Mouse (Mus musculus) MEL (cell line): ENCODE measurements at regions not wholly inside any gene's neighbourhood (a gene's known extent, or its start where the extent isn't known, plus 50 kb on each side); places are given as distances from the start of the nearest gene placed in this dataset.

Experiments
- DNase-seq: peaks from one replicate; pipeline ENCODE4 v3.0.0; 2011; ENCODE audit warnings: low read depth, low spot score
- H3K27ac ChIP-seq: 2 replicates; pipeline ENCODE4 v1.5.1; 2012; ENCODE audit warnings: low read depth, mild to moderate bottlenecking, control low read depth, low read length, moderate library complexity; ENCODE audit not compliant: control insufficient read depth
- H3K27me3 ChIP-seq, 2 experiments: fragments of 150-350 bp in 1 of 2; sonication (generic) in 1 of 2; 2 replicates each; pipeline ENCODE4 v1.6.1; 2012; ENCODE audit warnings: low read length in 2 of 2, mild to moderate bottlenecking in 2 of 2, improper control_type of control experiment in 1 of 2, moderate library complexity in 1 of 2; ENCODE audit not compliant: insufficient read depth in 2 of 2, control insufficient read depth in 1 of 2
- H3K36me3 ChIP-seq, 2 experiments: 2 replicates each; pipeline ENCODE4 v1.6.1; 2012 to 2014; ENCODE audit warnings: low read length in 2 of 2, improper control_type of control experiment in 1 of 2, inconsistent platforms in 1 of 2, mild to moderate bottlenecking in 1 of 2; ENCODE audit not compliant: insufficient read depth in 2 of 2, control insufficient read depth in 1 of 2
- H3K4me1 ChIP-seq, 2 experiments: fragments of 150-350 bp in 1 of 2; sonication (generic) in 1 of 2; 2 replicates each; pipeline ENCODE4 v1.6.1; 2012; ENCODE audit warnings: low read length in 2 of 2, improper control_type of control experiment in 1 of 2, mild to moderate bottlenecking in 1 of 2; ENCODE audit not compliant: insufficient read depth in 2 of 2, control insufficient read depth in 1 of 2
- H3K4me3 ChIP-seq, 2 experiments: fragments of 150-350 bp in 1 of 2; sonication (generic) in 1 of 2; 2 replicates each; pipeline ENCODE4 v1.5.1; 2012; ENCODE audit warnings: low read depth in 2 of 2, low read length in 2 of 2, mild to moderate bottlenecking in 2 of 2, moderate library complexity in 2 of 2, control low read depth in 1 of 2, improper control_type of control experiment in 1 of 2; ENCODE audit not compliant: control insufficient read depth in 1 of 2, insufficient read depth in 1 of 2
- H3K79me2 ChIP-seq: 2 replicates; pipeline ENCODE4 v1.6.1; 2012; ENCODE audit warnings: mild to moderate bottlenecking, low read length, moderate library complexity; ENCODE audit not compliant: control insufficient read depth, poor library complexity, insufficient read depth
- H3K9ac ChIP-seq: 2 replicates; pipeline ENCODE4 v1.6.1; 2012; ENCODE audit warnings: low read depth, mild to moderate bottlenecking, control low read depth, low read length, moderate library complexity; ENCODE audit not compliant: control insufficient read depth, poor library complexity, severe bottlenecking
- H3K9me3 ChIP-seq: fragments of 150-350 bp; sonication (generic); replicated peaks from 2 replicates; pipeline ENCODE4 v1.6.1; 2012; ENCODE audit warnings: mild to moderate bottlenecking, low read length, improper control_type of control experiment, moderate library complexity; ENCODE audit not compliant: insufficient read depth
- CHD1 ChIP-seq: IDR thresholded peaks from 2 replicates; pipeline ENCODE4 v1.6.1; 2012; ENCODE audit warnings: low read depth, mild to moderate bottlenecking, inconsistent platforms, low read length, improper control_type of control experiment
- CHD2 ChIP-seq: IDR thresholded peaks from 2 replicates; pipeline ENCODE4 v1.6.1; 2011; ENCODE audit warnings: low read length, improper control_type of control experiment
- CTCF ChIP-seq, 3 experiments: IDR thresholded peaks in 2 of 3; conservative IDR thresholded peaks in 1 of 3; 2 replicates each; pipeline ENCODE4 v1.5.1; 2011 to 2012; ENCODE audit warnings: low read length in 3 of 3, low read depth in 2 of 3, mild to moderate bottlenecking in 2 of 3, improper control_type of control experiment in 1 of 3, inconsistent platforms in 1 of 3, mixed read lengths in 1 of 3, moderate library complexity in 1 of 3; ENCODE audit not compliant: control insufficient read depth in 1 of 3, insufficient read depth in 1 of 3, poor library complexity in 1 of 3, severe bottlenecking in 1 of 3
- E2F4 ChIP-seq: IDR thresholded peaks from 2 replicates; pipeline ENCODE4 v1.6.1; 2011; ENCODE audit warnings: low read depth, low read length, improper control_type of control experiment, borderline replicate concordance
- EP300 ChIP-seq, 2 experiments: IDR thresholded peaks; 2 replicates each; pipeline ENCODE4 v1.6.1; 2011; ENCODE audit warnings: improper control_type of control experiment in 2 of 2, low read length in 2 of 2, low read depth in 1 of 2, mild to moderate bottlenecking in 1 of 2
- ETS1 ChIP-seq: IDR thresholded peaks from 2 replicates; pipeline ENCODE4 v1.6.1; 2012; ENCODE audit warnings: low read depth, mild to moderate bottlenecking, inconsistent platforms, low read length, improper control_type of control experiment, moderate library complexity
- GABPA ChIP-seq: IDR thresholded peaks from 2 replicates; pipeline ENCODE4 v1.6.1; 2012; ENCODE audit warnings: low read depth, mild to moderate bottlenecking, inconsistent platforms, low read length, improper control_type of control experiment, moderate library complexity
- GATA1 ChIP-seq: IDR thresholded peaks from 2 replicates; pipeline ENCODE4 v1.6.1; 2011; ENCODE audit warnings: low read depth, low read length, improper control_type of control experiment
- HCFC1 ChIP-seq: IDR thresholded peaks from 2 replicates; pipeline ENCODE4 v1.6.1; 2012; ENCODE audit warnings: low read depth, mild to moderate bottlenecking, inconsistent platforms, low read length, improper control_type of control experiment, moderate library complexity
- JUND ChIP-seq: IDR thresholded peaks from 2 replicates; pipeline ENCODE4 v1.6.1; 2011; ENCODE audit warnings: low read depth, mild to moderate bottlenecking, improper control_type of control experiment, low read length
- KAT2A ChIP-seq: conservative IDR thresholded peaks from 2 replicates; pipeline ENCODE4 v1.6.1; 2012; ENCODE audit warnings: low read depth, low read length, improper control_type of control experiment, inconsistent platforms
- MAFK ChIP-seq: IDR thresholded peaks from 2 replicates; pipeline ENCODE4 v1.6.1; 2011; ENCODE audit warnings: low read depth, mild to moderate bottlenecking, low read length, improper control_type of control experiment, borderline replicate concordance
- MAX ChIP-seq: IDR thresholded peaks from 2 replicates; pipeline ENCODE4 v1.6.1; 2011; ENCODE audit warnings: low read length, improper control_type of control experiment
- MAZ ChIP-seq: IDR thresholded peaks from 2 replicates; pipeline ENCODE4 v1.6.1; 2012; ENCODE audit warnings: low read depth, mild to moderate bottlenecking, inconsistent platforms, low read length, improper control_type of control experiment
- MEF2A ChIP-seq: IDR thresholded peaks from 2 replicates; pipeline ENCODE4 v1.6.1; 2014; ENCODE audit warnings: low read depth, mild to moderate bottlenecking, inconsistent platforms, low read length, improper control_type of control experiment; ENCODE audit not compliant: poor library complexity, insufficient replicate concordance, severe bottlenecking; ENCODE audit errors: extremely low read depth
- MXI1 ChIP-seq: IDR thresholded peaks from 2 replicates; pipeline ENCODE4 v1.6.1; 2011; ENCODE audit warnings: mild to moderate bottlenecking, low read depth, low read length, improper control_type of control experiment
- MYB ChIP-seq: IDR thresholded peaks from 2 replicates; pipeline ENCODE4 v1.6.1; 2011; ENCODE audit warnings: mild to moderate bottlenecking, low read depth, low read length, improper control_type of control experiment
- MYC ChIP-seq: IDR thresholded peaks from 2 replicates; pipeline ENCODE4 v1.6.1; 2011; ENCODE audit warnings: low read depth, mild to moderate bottlenecking, low read length, improper control_type of control experiment, moderate library complexity
- NELFE ChIP-seq: IDR thresholded peaks from 2 replicates; pipeline ENCODE4 v1.6.1; 2011; ENCODE audit warnings: low read depth, low read length, improper control_type of control experiment
- POLR2A ChIP-seq, 2 experiments: IDR thresholded peaks; 2 replicates each; pipeline ENCODE4 v1.6.1; 2011 to 2012; ENCODE audit warnings: low read length in 2 of 2, mild to moderate bottlenecking in 2 of 2, control low read depth in 1 of 2, improper control_type of control experiment in 1 of 2, low read depth in 1 of 2, moderate library complexity in 1 of 2; ENCODE audit not compliant: control insufficient read depth in 1 of 2, insufficient read depth in 1 of 2, poor library complexity in 1 of 2
- POLR2AphosphoS2 ChIP-seq: IDR thresholded peaks from 2 replicates; pipeline ENCODE4 v1.6.1; 2011; ENCODE audit warnings: low read length, improper control_type of control experiment
- POLR2AphosphoS5 ChIP-seq: IDR thresholded peaks from 2 replicates; pipeline ENCODE4 v1.6.1; 2012; ENCODE audit warnings: low read depth, borderline replicate concordance, mild to moderate bottlenecking, inconsistent platforms, low read length, moderate library complexity, mixed read lengths
- RAD21 ChIP-seq: IDR thresholded peaks from 2 replicates; pipeline ENCODE4 v1.6.1; 2011; ENCODE audit warnings: mild to moderate bottlenecking, low read depth, low read length, improper control_type of control experiment
- SIN3A ChIP-seq: IDR thresholded peaks from 2 replicates; pipeline ENCODE4 v1.6.1; 2012; ENCODE audit warnings: low read length, improper control_type of control experiment, inconsistent platforms
- TAL1 ChIP-seq: IDR thresholded peaks from 2 replicates; pipeline ENCODE4 v1.6.1; 2012; ENCODE audit warnings: mild to moderate bottlenecking, inconsistent platforms, low read length, moderate library complexity, mixed read lengths
- TBP ChIP-seq: IDR thresholded peaks from 2 replicates; pipeline ENCODE4 v1.8.0; 2011; ENCODE audit warnings: low read depth, low read length, improper control_type of control experiment
- TCF12 ChIP-seq: IDR thresholded peaks from 2 replicates; pipeline ENCODE4 v1.6.1; 2014; ENCODE audit warnings: low read depth, mild to moderate bottlenecking, inconsistent platforms, low read length, improper control_type of control experiment, moderate library complexity
- USF1 ChIP-seq: IDR thresholded peaks from 2 replicates; pipeline ENCODE4 v1.6.1; 2014; ENCODE audit warnings: low read depth, mild to moderate bottlenecking, inconsistent platforms, low read length, improper control_type of control experiment, moderate library complexity
- USF2 ChIP-seq, 2 experiments: IDR thresholded peaks; 2 replicates each; pipeline ENCODE4 v1.6.1; 2011 to 2012; ENCODE audit warnings: improper control_type of control experiment in 2 of 2, low read length in 2 of 2, borderline replicate concordance in 1 of 2, inconsistent platforms in 1 of 2, low read depth in 1 of 2, mild to moderate bottlenecking in 1 of 2; ENCODE audit not compliant: insufficient read depth in 1 of 2
- ZC3H11A ChIP-seq: IDR thresholded peaks from 2 replicates; pipeline ENCODE4 v1.6.1; 2012; ENCODE audit warnings: low read depth, mild to moderate bottlenecking, inconsistent platforms, low read length, improper control_type of control experiment
- ZKSCAN1 ChIP-seq: IDR thresholded peaks from 2 replicates; pipeline ENCODE4 v1.6.1; 2012; ENCODE audit warnings: low read depth, mild to moderate bottlenecking, inconsistent platforms, low read length, improper control_type of control experiment, moderate library complexity
- ZNF384 ChIP-seq: IDR thresholded peaks from 2 replicates; pipeline ENCODE4 v1.6.1; 2012; ENCODE audit warnings: low read depth, mild to moderate bottlenecking, inconsistent platforms, low read length, improper control_type of control experiment

GRCm38 (mm10) chr3:148496672-148497071, 493.7 kb downstream of the Adgrl2 start:
- Histone ChIP-seq H3K36me3 (peaks cover 0 to 13% of the 10 kb centered on the region in 2 experiments; a peak in 2 of 4 replicates), H3K27ac (no peak overlapping the region), H3K9ac (no peak overlapping the region), H3K9me3 (no peaks in the 10 kb centered on the region), H3K4me3 (no peak overlapping the region), H3K79me2 (no peaks in the 10 kb centered on the region), H3K27me3 (no peaks in the 10 kb centered on the region), H3K4me1 (peaks cover 0 to 12% of the 10 kb centered on the region in 2 experiments; a peak in 2 of 4 replicates)
- DNase-seq: no peak
- TF ChIP-seq POLR2AphosphoS5: no peak
- no peak for TF ChIP-seq POLR2AphosphoS2
- TF ChIP-seq EP300 (IDR thresholded peaks at IDR 0.05; ENCODE audit: low read depth in 1 of 2, low read length in 2 of 2): no peak

- H3K36me3 ChIP-seq: peaks cover 0 to 21% of the 10 kb centered on the region in 2 experiments; a peak in 2 of 4 replicates
- peaks cover 0 to 21% of the 10 kb centered on the region in 2 experiments; a peak in 2 of 4 replicates for H3K4me1 ChIP-seq
- no peaks in the 10 kb centered on the region for H3K79me2 ChIP-seq
- H3K27ac ChIP-seq: peak overlapping the region; percentile 76
- H3K9me3 ChIP-seq: no peaks in the 10 kb centered on the region
- peak; percentile 86 for DNase-seq
- peak overlapping the region in 1 of 2 experiments; percentile 35; a peak in 2 of 4 replicates for H3K4me3 ChIP-seq
- H3K9ac ChIP-seq: peak overlapping the region; percentile 10
- H3K27me3 ChIP-seq: no peaks in the 10 kb centered on the region
- TF ChIP-seq USF2 (IDR thresholded peaks at IDR 0.05; ENCODE audit: borderline replicate concordance in 1 of 2, insufficient read depth in 1 of 2, low read depth in 1 of 2, low read length in 2 of 2) (no peak), TAL1 (peak; percentile 84), USF1 (no peak), ZC3H11A (no peak), MAFK (no peak), MYB (peak; percentile 74), ETS1 (peak; percentile 99), CTCF (IDR thresholded peaks at IDR 0.05 in 2 of 3, conservative IDR thresholded peaks at IDR 0.05 in 1 of 3; ENCODE audit: control insufficient read depth in 1 of 3, insufficient read depth in 1 of 3, low read depth in 2 of 3, low read length in 3 of 3, poor library complexity in 1 of 3, severe bottlenecking in 1 of 3) (no peak), MAZ (no peak), MYC (no peak), E2F4 (no peak), ZNF384 (peak; percentile 90), POLR2AphosphoS5 (no peak), KAT2A (no peak), RAD21 (no peak), EP300 (IDR thresholded peaks at IDR 0.05; ENCODE audit: low read depth in 1 of 2, low read length in 2 of 2) (peak; percentile 93 to 97), ZKSCAN1 (no peak), MAX (no peak), MXI1 (no peak), POLR2A (IDR thresholded peaks at IDR 0.05; ENCODE audit: control insufficient read depth in 1 of 2, insufficient read depth in 1 of 2, low read depth in 1 of 2, low read length in 2 of 2, poor library complexity in 1 of 2) (no peak), GATA1 (peak; percentile 96), MEF2A (no peak), CHD1 (no peak), GABPA (no peak), SIN3A (peak; percentile 58; the same call in 1 of the 2 replicates), HCFC1 (no peak), TBP (no peak), CHD2 (no peak), NELFE (no peak), JUND (no peak), TCF12 (peak; percentile 90)
Observed at GRCm38 (mm10) chr3:148491287-148491686, 499.1 kb downstream of the Adgrl2 start.
